Mouse (Mus musculus) embryonic facial prominence, embryonic 11.5 days (tissue): ENCODE results near the gene Uggt2. TPM values are rescaled to one million over a fixed set of nuclear protein-coding genes. Genes with fewer than 3 reads are reported as not detected.

ENCODE experiments used
- ATAC-seq: fragments of 200-750 bp; cut with Nextera tagmentation; replicated peaks from 2 replicates; pipeline ENCODE4 v1.8.0; 2017; ENCODE audit warnings: low read depth; ENCODE audit not compliant: insufficient number of reproducible peaks, low FRiP score, low TSS enrichment
- DNase-seq: peaks from one replicate; pipeline ENCODE4 v3.0.0-alpha.2; 2015; ENCODE audit warnings: low spot score
- H3K27ac ChIP-seq: fragments of 300-500 bp; sonication (generic); replicated peaks from 2 replicates; pipeline ENCODE4 v1.5.1; 2014; ENCODE audit warnings: mild to moderate bottlenecking, low read depth, low read length, control low read depth
- H3K27me3 ChIP-seq: fragments of 300-500 bp; sonication (generic); 2 replicates; pipeline ENCODE4 v1.6.1; 2014; ENCODE audit warnings: mild to moderate bottlenecking, low read length, moderate library complexity, mixed read lengths; ENCODE audit not compliant: control insufficient read depth, insufficient read depth
- H3K36me3 ChIP-seq: fragments of 300-500 bp; sonication (generic); replicated peaks from 2 replicates; pipeline ENCODE4 v1.6.1; 2014; ENCODE audit warnings: low read depth, mild to moderate bottlenecking, low read length, moderate library complexity, mixed read lengths; ENCODE audit not compliant: control insufficient read depth, insufficient read depth
- H3K4me1 ChIP-seq: fragments of 300-500 bp; sonication (generic); 2 replicates; pipeline ENCODE4 v1.6.1; 2014; ENCODE audit warnings: low read length, mixed read lengths; ENCODE audit not compliant: control insufficient read depth, insufficient read depth
- H3K4me2 ChIP-seq: fragments of 300-500 bp; sonication (generic); 2 replicates; pipeline ENCODE4 v1.6.1; 2014; ENCODE audit warnings: low read depth, mild to moderate bottlenecking, control low read depth, low read length, moderate library complexity
- H3K4me3 ChIP-seq: fragments of 300-500 bp; sonication (generic); 2 replicates; pipeline ENCODE4 v1.5.1; 2014; ENCODE audit warnings: low read depth, low read length, control low read depth
- H3K9ac ChIP-seq: fragments of 300-500 bp; sonication (generic); replicated peaks from 2 replicates; pipeline ENCODE4 v1.6.1; 2014; ENCODE audit warnings: mild to moderate bottlenecking, control low read depth, low read length
- H3K9me3 ChIP-seq: fragments of 300-500 bp; sonication (generic); replicated peaks from 2 replicates; pipeline ENCODE4 v1.6.1; 2016; ENCODE audit warnings: mild to moderate bottlenecking, low read length, inconsistent platforms, mixed read lengths; ENCODE audit not compliant: control insufficient read depth
- WGBS: fragments of 180-500 bp; shearing (Covaris S2); extraction: QIAGEN DNeasy Blood & Tissue Kit; methylation state at CpG from one replicate; pipeline ENCODE4 v1.1.7; 2014; 5-methylcytosine and 5-hydroxymethylcytosine counted together
- polyA plus RNA-seq: library from polyadenylated mRNA; unstranded; fragments of >200 nt; fragmentation: Nextera tagmentation; extraction: Ambion mirVana; gene quantifications from 2 replicates; pipeline ENCODE4 v1.2.1, GENCODE M21; 2014

Gene Uggt2
- polyA plus RNA-seq, 1 experiment from 2014 or later: 15.6 TPM

- H3K27me3 ChIP-seq: no peaks in the 10 kb centered on the region
- no peak overlapping the region for H3K9ac ChIP-seq
- 73% methylated on average over 8 of the region's 8 CpGs for whole genome bisulfite sequencing
- ATAC-seq: no peak
- H3K27ac ChIP-seq: no peak overlapping the region
- no peak overlapping the region for H3K4me3 ChIP-seq
- H3K4me2 ChIP-seq: no peak overlapping the region
- H3K4me1 ChIP-seq: no peaks in the 10 kb centered on the region
- no peak for DNase-seq
- H3K9me3 ChIP-seq: no peaks in the 10 kb centered on the region
- H3K36me3 ChIP-seq: no peaks in the 10 kb centered on the region; the same call in 1 of the 2 replicates
These were observed 122.0 kb downstream of the Uggt2 start for GRCm38 (mm10) chr14:118977136-118977816.

- DNase-seq (no peak), ATAC-seq (no peak)
- H3K4me3 ChIP-seq: no peak overlapping the region
- no peak overlapping the region for H3K9ac ChIP-seq
- no peak overlapping the region for H3K27ac ChIP-seq
- WGBS: 90% methylated on average over 6 of the region's 6 CpGs
- H3K9me3 ChIP-seq: no peaks in the 10 kb centered on the region
- H3K4me1 ChIP-seq: no peaks in the 10 kb centered on the region
- no peak overlapping the region for H3K4me2 ChIP-seq
- no peaks in the 10 kb centered on the region for H3K27me3 ChIP-seq
- H3K36me3 ChIP-seq: peaks cover 3% of the 10 kb centered on the region; the same call in 1 of the 2 replicates
These were observed 127.0 kb downstream of the Uggt2 start for GRCm38 (mm10) chr14:118972268-118972667.

- ATAC-seq: no peak
- Histone ChIP-seq H3K9me3 (no peaks in the 10 kb centered on the region), H3K27me3 (no peaks in the 10 kb centered on the region), H3K27ac (no peak overlapping the region), H3K4me2 (no peak overlapping the region), H3K4me3 (no peak overlapping the region), H3K4me1 (no peaks in the 10 kb centered on the region), H3K36me3 (peaks cover 3% of the 10 kb centered on the region; the same call in 1 of the 2 replicates), H3K9ac (no peak overlapping the region)
- 88% methylated on average over 7 of the region's 7 CpGs for WGBS
- DNase-seq: no peak
These were observed 131.6 kb downstream of the Uggt2 start for GRCm38 (mm10) chr14:118967646-118968045.

- Histone ChIP-seq H3K27me3 (no peaks in the 10 kb centered on the region), H3K4me2 (no peak overlapping the region), H3K9me3 (no peaks in the 10 kb centered on the region), H3K4me3 (no peak overlapping the region), H3K9ac (no peak overlapping the region), H3K27ac (no peak overlapping the region), H3K36me3 (no peaks in the 10 kb centered on the region), H3K4me1 (no peaks in the 10 kb centered on the region)
- no peak for ATAC-seq
- DNase-seq: no peak
- WGBS: 93% methylated on average over 4 of the region's 4 CpGs
These were observed 133.8 kb downstream of the Uggt2 start for GRCm38 (mm10) chr14:118965356-118966000.

GRCm38 (mm10) chr14:118958010-118958409, 141.2 kb downstream of the Uggt2 start:
- WGBS: 92% methylated on average over 3 of the region's 3 CpGs
- no peaks in the 10 kb centered on the region for H3K4me1 ChIP-seq
- DNase-seq (no peak), ATAC-seq (no peak)
- H3K4me2 ChIP-seq: no peak overlapping the region
- no peak overlapping the region for H3K27ac ChIP-seq
- peaks cover 3% of the 10 kb centered on the region; the same call in 1 of the 2 replicates for H3K36me3 ChIP-seq
- no peak overlapping the region for H3K4me3 ChIP-seq
- H3K9ac ChIP-seq: no peak overlapping the region
- H3K9me3 ChIP-seq: no peaks in the 10 kb centered on the region
- no peaks in the 10 kb centered on the region for H3K27me3 ChIP-seq

GRCm38 (mm10) chr14:118951912-118952583, 147.2 kb downstream of the Uggt2 start:
- H3K4me2 ChIP-seq: no peak overlapping the region
- DNase-seq: no peak
- H3K4me3 ChIP-seq: no peak overlapping the region
- 93% methylated on average over 9 of the region's 9 CpGs for WGBS
- ATAC-seq: no peak
- H3K9ac ChIP-seq: no peak overlapping the region
- H3K27me3 ChIP-seq: no peaks in the 10 kb centered on the region
- no peaks in the 10 kb centered on the region for H3K4me1 ChIP-seq
- no peak overlapping the region for H3K27ac ChIP-seq
- no peaks in the 10 kb centered on the region for H3K36me3 ChIP-seq
- H3K9me3 ChIP-seq: no peaks in the 10 kb centered on the region

GRCm38 (mm10) chr14:118948841-118949240, 150.4 kb downstream of the Uggt2 start:
- Histone ChIP-seq H3K4me1 (no peaks in the 10 kb centered on the region), H3K9me3 (no peaks in the 10 kb centered on the region), H3K9ac (no peak overlapping the region), H3K27me3 (no peaks in the 10 kb centered on the region), H3K27ac (no peak overlapping the region), H3K4me2 (no peak overlapping the region), H3K4me3 (no peak overlapping the region), H3K36me3 (no peaks in the 10 kb centered on the region)
- 91% methylated on average over 1 of the region's 1 CpGs for WGBS
- DNase-seq (no peak), ATAC-seq (no peak)

- H3K9ac ChIP-seq: no peak overlapping the region
- WGBS: 75% methylated on average over 2 of the region's 2 CpGs
- no peak overlapping the region for H3K4me2 ChIP-seq
- no peak overlapping the region for H3K4me3 ChIP-seq
- no peaks in the 10 kb centered on the region for H3K9me3 ChIP-seq
- H3K36me3 ChIP-seq: no peaks in the 10 kb centered on the region
- no peak overlapping the region for H3K27ac ChIP-seq
- DNase-seq (no peak), ATAC-seq (no peak)
- no peaks in the 10 kb centered on the region for H3K4me1 ChIP-seq
- no peaks in the 10 kb centered on the region for H3K27me3 ChIP-seq
These were observed 154.5 kb downstream of the Uggt2 start for GRCm38 (mm10) chr14:118944702-118945101.
